Mouse (Mus musculus) erythroblast, embryonic 14.5 days (primary cell): ENCODE data around the gene Rps15.

Experiments used
- GATA1 ChIP-seq: IDR thresholded peaks from 2 replicates; pipeline ENCODE4 v1.6.1; 2012; ENCODE audit warnings: low read length, inconsistent platforms, mixed read lengths
- TAL1 ChIP-seq: IDR thresholded peaks from 3 replicates; pipeline ENCODE4 v1.6.1; 2012; ENCODE audit warnings: low read length, inconsistent platforms, mixed read lengths

DNA sequence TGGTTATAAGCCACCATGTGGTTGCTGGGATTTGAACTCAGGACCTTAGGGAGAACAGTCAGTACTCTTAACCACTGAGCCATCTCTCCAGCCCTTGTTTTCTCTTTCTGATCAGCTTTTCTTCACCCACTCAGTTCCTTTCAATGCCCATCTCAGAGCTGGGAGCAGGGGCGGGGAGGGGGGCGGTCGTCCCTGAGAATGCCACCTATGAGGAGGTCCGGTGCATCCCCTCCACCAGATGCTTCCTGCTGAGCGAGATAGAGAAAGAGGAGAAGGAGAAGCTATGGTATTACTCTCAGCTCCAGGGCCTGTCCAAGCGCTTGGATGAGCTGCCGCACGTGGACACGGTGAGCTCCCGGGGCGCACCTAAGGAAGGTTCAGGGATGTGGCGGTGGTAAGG lies 12.2 kb downstream of the Rps15 start:
- no peak for TF ChIP-seq TAL1
- TF ChIP-seq GATA1 = no peak
